Mouse (Mus musculus) embryonic facial prominence, embryonic 10.5 days (tissue): ENCODE data around the gene Pdx1. TPM values are rescaled to one million over a fixed set of nuclear protein-coding genes. Genes with fewer than 3 reads are reported as not detected.

Source experiments
- DNase-seq: peaks from one replicate; pipeline ENCODE4 v3.0.0-alpha.2; 2017; ENCODE audit warnings: low spot score
- H3K27ac ChIP-seq: fragments of 300-500 bp; sonication (generic); replicated peaks from 2 replicates; pipeline ENCODE4 v1.5.1; 2016; ENCODE audit warnings: mild to moderate bottlenecking
- H3K27me3 ChIP-seq: fragments of 300-500 bp; sonication (generic); replicated peaks from 2 replicates; pipeline ENCODE4 v1.6.1; 2016; ENCODE audit warnings: low read depth, mild to moderate bottlenecking; ENCODE audit not compliant: poor library complexity, severe bottlenecking
- H3K36me3 ChIP-seq: fragments of 300-500 bp; sonication (generic); replicated peaks from 2 replicates; pipeline ENCODE4 v1.6.1; 2016; ENCODE audit warnings: mild to moderate bottlenecking, moderate library complexity
- H3K4me1 ChIP-seq: fragments of 300-500 bp; sonication (generic); 2 replicates; pipeline ENCODE4 v1.6.1; 2016
- H3K4me3 ChIP-seq: fragments of 300-500 bp; sonication (generic); 2 replicates; pipeline ENCODE4 v1.5.1; 2016; ENCODE audit warnings: mild to moderate bottlenecking, moderate library complexity
- H3K9me3 ChIP-seq: fragments of 300-500 bp; sonication (generic); 2 replicates; pipeline ENCODE4 v1.6.1; 2016; ENCODE audit warnings: mild to moderate bottlenecking
- WGBS: fragments of 180-500 bp; shearing (Covaris S2); methylation state at CpG from one replicate; pipeline ENCODE4 v1.1.7; 2016; 5-methylcytosine and 5-hydroxymethylcytosine counted together
- polyA plus RNA-seq: library from polyadenylated mRNA; unstranded; fragments of >200 nt; fragmentation: Nextera tagmentation; extraction: Ambion mirVana; gene quantifications from 2 replicates; pipeline ENCODE4 v1.2.1, GENCODE M21; 2016

Gene Pdx1
- polyA plus RNA-seq: not detected in 2 replicates

GRCm38 (mm10) chr5:147269926-147270672, at the start of gene Pdx1:
Gene Pdx1, plus strand, starts transcription at chr5:147269959.
- under 1% methylated on average over 44 of the region's 44 CpGs for WGBS
- Histone ChIP-seq H3K27me3 (peaks cover 100% of the 10 kb centered on the region), H3K36me3 (no peaks in the 10 kb centered on the region), H3K9me3 (no peaks in the 10 kb centered on the region), H3K4me3 (peak within 1 kb of the TSS; percentile 25), H3K27ac (no peak within 1 kb of the TSS), H3K4me1 (peaks cover 8% of the 10 kb centered on the region; the same call in 1 of the 2 replicates)
- peak; percentile 70 for DNase-seq

- 17% methylated on average over 25 of the region's 25 CpGs for WGBS
- H3K4me1 ChIP-seq: peaks cover 22% of the 10 kb centered on the region
- no peaks in the 10 kb centered on the region for H3K36me3 ChIP-seq
- H3K9me3 ChIP-seq: no peaks in the 10 kb centered on the region
- H3K4me3 ChIP-seq: peak overlapping the region; percentile 15; the same call in 1 of the 2 replicates
- H3K27ac ChIP-seq: no peak overlapping the region
- peaks cover 80% of the 10 kb centered on the region for H3K27me3 ChIP-seq
- DNase-seq: peak; percentile 89
Observed at GRCm38 (mm10) chr5:147227354-147228112, 42.2 kb upstream of the Pdx1 start.

- H3K9me3 ChIP-seq: no peaks in the 10 kb centered on the region
- peaks cover 14% of the 10 kb centered on the region for H3K27me3 ChIP-seq
- H3K27ac ChIP-seq: no peak overlapping the region
- H3K36me3 ChIP-seq: no peaks in the 10 kb centered on the region
- H3K4me3 ChIP-seq: no peak overlapping the region
- no peak for DNase-seq
- peaks cover 5% of the 10 kb centered on the region; the same call in 1 of the 2 replicates for H3K4me1 ChIP-seq
- WGBS: 85% methylated on average over 21 of the region's 21 CpGs
Observed at GRCm38 (mm10) chr5:147235406-147236309, 34.1 kb upstream of the Pdx1 start.

- Histone ChIP-seq H3K4me3 (no peak overlapping the region), H3K9me3 (no peaks in the 10 kb centered on the region), H3K36me3 (no peaks in the 10 kb centered on the region), H3K4me1 (peaks cover 5% of the 10 kb centered on the region; the same call in 1 of the 2 replicates), H3K27me3 (no peaks in the 10 kb centered on the region), H3K27ac (no peak overlapping the region)
- WGBS: 85% methylated on average over 7 of the region's 7 CpGs
- DNase-seq: no peak
Observed at GRCm38 (mm10) chr5:147243908-147244307, 25.9 kb upstream of the Pdx1 start.

- Histone ChIP-seq H3K27ac (no peak overlapping the region), H3K36me3 (no peaks in the 10 kb centered on the region), H3K9me3 (no peaks in the 10 kb centered on the region), H3K4me1 (no peaks in the 10 kb centered on the region), H3K27me3 (peaks cover 51% of the 10 kb centered on the region), H3K4me3 (no peak overlapping the region)
- no peak for DNase-seq
- WGBS: 98% methylated on average over 1 of the region's 1 CpGs
Observed at GRCm38 (mm10) chr5:147260189-147260588, 9.6 kb upstream of the Pdx1 start.

- H3K4me1 ChIP-seq: no peaks in the 10 kb centered on the region
- no peaks in the 10 kb centered on the region for H3K36me3 ChIP-seq
- DNase-seq: no peak
- H3K27me3 ChIP-seq: peaks cover 57% of the 10 kb centered on the region
- 85% methylated on average over 4 of the region's 4 CpGs for WGBS
- no peak overlapping the region for H3K4me3 ChIP-seq
- no peak overlapping the region for H3K27ac ChIP-seq
- no peaks in the 10 kb centered on the region for H3K9me3 ChIP-seq
Observed at GRCm38 (mm10) chr5:147260778-147261177, 9.0 kb upstream of the Pdx1 start.

- Histone ChIP-seq H3K9me3 (no peaks in the 10 kb centered on the region), H3K4me1 (no peaks in the 10 kb centered on the region), H3K36me3 (no peaks in the 10 kb centered on the region), H3K27me3 (peaks cover 69% of the 10 kb centered on the region), H3K27ac (no peak overlapping the region), H3K4me3 (no peak overlapping the region)
- DNase-seq: no peak
- WGBS: 66% methylated on average over 11 of the region's 11 CpGs
Observed at GRCm38 (mm10) chr5:147261899-147262541, 7.7 kb upstream of the Pdx1 start.

- H3K27me3 ChIP-seq: peaks cover 87% of the 10 kb centered on the region
- H3K4me3 ChIP-seq: no peak overlapping the region
- H3K36me3 ChIP-seq: no peaks in the 10 kb centered on the region
- no peak for DNase-seq
- no peaks in the 10 kb centered on the region for H3K4me1 ChIP-seq
- H3K27ac ChIP-seq: no peak overlapping the region
- H3K9me3 ChIP-seq: no peaks in the 10 kb centered on the region
- WGBS: 48% methylated on average over 4 of the region's 4 CpGs
Observed at GRCm38 (mm10) chr5:147263945-147264344, 5.8 kb upstream of the Pdx1 start.

- H3K4me1 ChIP-seq: peaks cover 5% of the 10 kb centered on the region; the same call in 1 of the 2 replicates
- no peak overlapping the region for H3K4me3 ChIP-seq
- H3K27me3 ChIP-seq: peaks cover 100% of the 10 kb centered on the region
- H3K27ac ChIP-seq: no peak overlapping the region
- no peaks in the 10 kb centered on the region for H3K36me3 ChIP-seq
- WGBS: 10% methylated on average over 6 of the region's 6 CpGs
- no peaks in the 10 kb centered on the region for H3K9me3 ChIP-seq
- DNase-seq: no peak
Observed at GRCm38 (mm10) chr5:147267434-147267833, 2.3 kb upstream of the Pdx1 start.

GRCm38 (mm10) chr5:147268728-147269127, 1.0 kb upstream of the Pdx1 start:
- 5% methylated on average over 8 of the region's 8 CpGs for WGBS
- Histone ChIP-seq H3K27ac (no peak overlapping the region), H3K36me3 (no peaks in the 10 kb centered on the region), H3K4me3 (no peak overlapping the region), H3K4me1 (peaks cover 5% of the 10 kb centered on the region; the same call in 1 of the 2 replicates), H3K9me3 (no peaks in the 10 kb centered on the region), H3K27me3 (peaks cover 100% of the 10 kb centered on the region)
- peak; percentile 24 for DNase-seq

GRCm38 (mm10) chr5:147269371-147269770, 388 bp upstream of the Pdx1 start:
- WGBS: 5% methylated on average over 6 of the region's 6 CpGs
- no peaks in the 10 kb centered on the region for H3K9me3 ChIP-seq
- peaks cover 5% of the 10 kb centered on the region; the same call in 1 of the 2 replicates for H3K4me1 ChIP-seq
- H3K27me3 ChIP-seq: peaks cover 100% of the 10 kb centered on the region
- no peak overlapping the region for H3K27ac ChIP-seq
- no peaks in the 10 kb centered on the region for H3K36me3 ChIP-seq
- no peak for DNase-seq
- no peak overlapping the region for H3K4me3 ChIP-seq
